Mouse (Mus musculus): Measurements from ENCODE around the gene Arpp21. TPM values are rescaled to one million over a fixed set of nuclear protein-coding genes. Genes with fewer than 3 reads are reported as not detected.

The Arpp21 gene
- 0.47 TPM for polyA plus RNA-seq (2014; fragmentation: Illumina TruSeq; extraction: RNeasy Lipid Tissue Mini Kit (QIAGEN cat#74804); ENCODE audit: low read depth, low replicate concordance)

DNA sequence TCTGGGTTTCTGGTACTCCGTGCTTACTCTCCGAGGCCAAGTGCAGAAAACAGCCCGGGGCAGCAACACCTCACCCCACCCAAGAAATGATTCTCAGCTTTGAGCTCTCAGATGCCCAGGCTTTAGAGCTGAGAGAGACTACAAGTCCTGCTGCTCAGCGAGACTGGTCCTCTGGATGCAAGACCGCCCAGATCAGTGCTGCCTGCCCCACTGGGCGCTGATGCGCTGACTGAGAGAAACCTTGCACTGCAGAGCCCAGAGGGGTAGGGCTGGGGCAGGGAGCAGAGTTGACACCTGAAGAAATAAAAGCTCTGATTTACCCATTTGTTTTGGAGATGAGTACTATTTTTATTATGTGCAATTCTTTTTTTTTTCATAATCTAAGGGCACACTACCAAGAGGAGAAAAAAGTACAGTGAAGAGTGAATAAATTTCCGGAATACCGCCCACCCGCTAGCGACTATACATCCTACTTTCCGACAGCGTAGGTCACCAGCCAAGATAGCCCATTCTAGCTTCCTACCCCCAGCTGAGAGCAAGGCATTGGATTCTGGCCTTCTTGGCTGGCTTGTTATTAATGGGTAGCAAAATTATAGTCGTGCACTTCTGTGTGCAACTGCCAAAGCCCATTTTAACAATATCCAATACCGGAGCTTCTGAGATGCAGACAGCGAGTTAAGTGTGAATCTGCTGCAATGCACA lies at the start of gene Arpp21:
Gene Arpp21, minus strand, starts transcription at position 243 of the 702 bp plus-strand sequence.

All from sigmoid colon, adult 10 weeks (tissue).